In genomic region chr5:14522006-14522405, GRCm38 (mm10) we compare ENCODE assay signal across 18 mouse cellular contexts.
DNase-seq lines count a peak whose midpoint lies in the region; ATAC-seq lines count a peak whose summit lies in the region.
"Had no signal": no experiment of that assay in that cellular context is flagged by ENCODE, and none has a peak within 500 bp of the region (broad histone marks: within the 10 kb centered on the region; RNA-seq: fewer than 3 reads in every experiment).

No protein-coding gene starts in this region.

- DNase-seq in cerebellum, adult 11-12 months, result peak; percentile 27
- DNase-seq in cerebellum, adult 11 months, result no peak
- peak; percentile 52 for DNase-seq in cerebellum, adult 9-10 months
- no peak for DNase-seq in cerebellum, postnatal 10 days
- DNase-seq in cerebellum, postnatal 25 days, result peak; percentile 19 to 27
- DNase-seq: adrenal gland, adult 8-10 months; adrenal gland, postnatal 14 days; adrenal gland, postnatal 36 days; B cell, adult 2 months; cerebellum, adult 8-10 months; embryo, embryonic 11 days; gastrocnemius, adult 2 months had no signal

- ATAC-seq in cerebellum, adult (ENCODE audit: insufficient number of reproducible peaks, low FRiP score, low TSS enrichment), result no peak
- ATAC-seq: activated CD4-positive, CD25-positive, alpha-beta regulatory T cell, adult 4 months; CD4-positive, CD25-positive, alpha-beta regulatory T cell, adult 4 months; forebrain, embryonic 14.5 days; forebrain, embryonic 16.5 days; Patski had no signal

Comparison
In these comparisons a context has a peak if more than half of its experiments do, and no peak if none do; other contexts are left out.
1. DNase-seq: peak in cerebellum, adult 11-12 months (single experiment), cerebellum, adult 9-10 months (single experiment) and cerebellum, postnatal 25 days (2 of 2); none in cerebellum, adult 11 months (single experiment) and cerebellum, postnatal 10 days (0 of 2).